In genomic region chr6:100437980-100438379, GRCm38 (mm10) we compare ENCODE assay signal across 8 mouse cellular contexts.
DNase-seq lines count a peak whose midpoint lies in the region; ATAC-seq lines count a peak whose summit lies in the region.

No protein-coding gene starts in this region.

- H3K9me3 ChIP-seq in kidney, embryonic 14.5 days (ENCODE audit: control insufficient read depth, low read length): no peaks in the 10 kb centered on the region
- no peaks in the 10 kb centered on the region for H3K9me3 ChIP-seq in forebrain, embryonic 14.5 days (replicated peaks; ENCODE audit: control insufficient read depth, low read length)
- H3K9me3 ChIP-seq in limb, embryonic 11.5 days (ENCODE audit: control insufficient read depth, low read length): no peaks in the 10 kb centered on the region
- no peaks in the 10 kb centered on the region for H3K9me3 ChIP-seq in neural tube, embryonic 13.5 days

- H3K4me1 ChIP-seq in kidney, embryonic 14.5 days (ENCODE audit: control insufficient read depth, insufficient read depth, low read length): peaks cover 13% of the 10 kb centered on the region; the same call in 1 of the 2 replicates
- H3K4me1 ChIP-seq in forebrain, embryonic 14.5 days (ENCODE audit: control insufficient read depth, insufficient read depth, low read length): peaks cover 13% of the 10 kb centered on the region
- H3K4me1 ChIP-seq in limb, embryonic 11.5 days (ENCODE audit: control insufficient read depth, insufficient read depth, low read length): peaks cover 13% of the 10 kb centered on the region
- H3K4me1 ChIP-seq in neural tube, embryonic 13.5 days (replicated peaks): peaks cover 26% of the 10 kb centered on the region

- 0 out of 2 replicates have a peak overlapping the region, but pooled peaks have one; percentile 13 for H3K4me3 ChIP-seq in kidney, embryonic 14.5 days (ENCODE audit: low read length)
- peak overlapping the region; percentile 21; the same call in 1 of the 2 replicates for H3K4me3 ChIP-seq in forebrain, embryonic 14.5 days (ENCODE audit: low read depth, low read length)
- H3K4me3 ChIP-seq in limb, embryonic 11.5 days (ENCODE audit: low read depth, low read length): no peak overlapping the region
- H3K4me3 ChIP-seq in neural tube, embryonic 13.5 days: no peak overlapping the region

- no peak for DNase-seq in kidney, postnatal 25 days
- no peak for DNase-seq in forebrain, embryonic 14.5 days (ENCODE audit: low spot score)
- no peak for DNase-seq in limb, embryonic 11.5 days (ENCODE audit: low spot score)
- DNase-seq in B cell, adult 2 months: no peak
- DNase-seq in gastrocnemius, postnatal 4 days (ENCODE audit: low spot score in 2 of 2): no peak
- DNase-seq in kidney, postnatal 14 days: no peak

- ATAC-seq in kidney, embryonic 14.5 days (ENCODE audit: low FRiP score, low TSS enrichment): no peak
- no peak for ATAC-seq in forebrain, embryonic 14.5 days
- no peak for ATAC-seq in limb, embryonic 11.5 days (ENCODE audit: insufficient number of reproducible peaks, low FRiP score, low TSS enrichment, low read depth)
- no peak for ATAC-seq in neural tube, embryonic 13.5 days (ENCODE audit: low read depth)

- no peak overlapping the region for H3K9ac ChIP-seq in kidney, embryonic 14.5 days (ENCODE audit: low read depth, low read length)
- no peak overlapping the region for H3K9ac ChIP-seq in forebrain, embryonic 14.5 days (ENCODE audit: low read length)
- H3K9ac ChIP-seq in limb, embryonic 11.5 days (ENCODE audit: low read length): no peak overlapping the region
- H3K9ac ChIP-seq in neural tube, embryonic 13.5 days: 0 out of 2 replicates have a peak overlapping the region, but pooled peaks have one; percentile 47

- H3K27me3 ChIP-seq in kidney, embryonic 14.5 days (ENCODE audit: control insufficient read depth, insufficient read depth, low read length): peaks cover 9% of the 10 kb centered on the region
- H3K27me3 ChIP-seq in forebrain, embryonic 14.5 days (replicated peaks; ENCODE audit: control insufficient read depth, insufficient read depth, low read length): no peaks in the 10 kb centered on the region
- peaks cover 12% of the 10 kb centered on the region; the same call in 1 of the 2 replicates for H3K27me3 ChIP-seq in limb, embryonic 11.5 days (ENCODE audit: control insufficient read depth, insufficient read depth, low read length)
- peaks cover 22% of the 10 kb centered on the region for H3K27me3 ChIP-seq in neural tube, embryonic 13.5 days

- H3K4me2 ChIP-seq in kidney, embryonic 14.5 days (replicated peaks; ENCODE audit: low read depth, low read length): peak overlapping the region; percentile 40
- H3K4me2 ChIP-seq in forebrain, embryonic 14.5 days (ENCODE audit: low read length): peak overlapping the region; percentile 53
- H3K4me2 ChIP-seq in limb, embryonic 11.5 days (ENCODE audit: low read depth, severe bottlenecking): peak overlapping the region; percentile 48; the same call in 1 of the 2 replicates
- peak overlapping the region; percentile 52 for H3K4me2 ChIP-seq in neural tube, embryonic 13.5 days

- H3K36me3 ChIP-seq in kidney, embryonic 14.5 days (ENCODE audit: control insufficient read depth, insufficient read depth, low read length): no peaks in the 10 kb centered on the region
- H3K36me3 ChIP-seq in forebrain, embryonic 14.5 days (ENCODE audit: control insufficient read depth, insufficient read depth, low read length): no peaks in the 10 kb centered on the region
- H3K36me3 ChIP-seq in limb, embryonic 11.5 days (ENCODE audit: control insufficient read depth, insufficient read depth, low read length): no peaks in the 10 kb centered on the region
- H3K36me3 ChIP-seq in neural tube, embryonic 13.5 days: no peaks in the 10 kb centered on the region

- H3K27ac ChIP-seq in kidney, embryonic 14.5 days (ENCODE audit: low read depth, low read length): no peak overlapping the region
- peak overlapping the region; percentile 15; the same call in 1 of the 2 replicates for H3K27ac ChIP-seq in forebrain, embryonic 14.5 days (ENCODE audit: low read depth, low read length)
- H3K27ac ChIP-seq in limb, embryonic 11.5 days (replicated peaks; ENCODE audit: low read depth, low read length): no peak overlapping the region
- H3K27ac ChIP-seq in neural tube, embryonic 13.5 days (replicated peaks): no peak overlapping the region

- WGBS in kidney, embryonic 14.5 days: 50% methylated on average over 5 of the region's 5 CpGs
- WGBS in forebrain, embryonic 14.5 days: 54% methylated on average over 5 of the region's 5 CpGs
- 35% methylated on average over 5 of the region's 5 CpGs for WGBS in limb, embryonic 11.5 days
- WGBS in neural tube, embryonic 13.5 days: 54% methylated on average over 5 of the region's 5 CpGs

Comparison
In these comparisons a context has a peak if more than half of its experiments do, and no peak if none do; other contexts are left out.
1. H3K4me3 ChIP-seq: peak in kidney, embryonic 14.5 days (single experiment) and forebrain, embryonic 14.5 days (single experiment); none in limb, embryonic 11.5 days (single experiment) and neural tube, embryonic 13.5 days (single experiment).
2. Peak in every context shown above with its lines, with median percentiles within 50 percentile points of each other: H3K4me2 ChIP-seq.